Mouse (Mus musculus) fibroblast of lung, adult 2 months (primary cell): ENCODE data around the gene Pi4ka.
"Not testable (repeated sequence)": the region's sequence is repeated elsewhere in the genome, so short reads cannot be mapped to it uniquely, and the experiment has no call there.

Experiments
- DNase-seq: peaks from one replicate; pipeline ENCODE4 v3.0.0-alpha.2; 2011; ENCODE audit warnings: low read depth

Gene Pi4ka

DNA sequence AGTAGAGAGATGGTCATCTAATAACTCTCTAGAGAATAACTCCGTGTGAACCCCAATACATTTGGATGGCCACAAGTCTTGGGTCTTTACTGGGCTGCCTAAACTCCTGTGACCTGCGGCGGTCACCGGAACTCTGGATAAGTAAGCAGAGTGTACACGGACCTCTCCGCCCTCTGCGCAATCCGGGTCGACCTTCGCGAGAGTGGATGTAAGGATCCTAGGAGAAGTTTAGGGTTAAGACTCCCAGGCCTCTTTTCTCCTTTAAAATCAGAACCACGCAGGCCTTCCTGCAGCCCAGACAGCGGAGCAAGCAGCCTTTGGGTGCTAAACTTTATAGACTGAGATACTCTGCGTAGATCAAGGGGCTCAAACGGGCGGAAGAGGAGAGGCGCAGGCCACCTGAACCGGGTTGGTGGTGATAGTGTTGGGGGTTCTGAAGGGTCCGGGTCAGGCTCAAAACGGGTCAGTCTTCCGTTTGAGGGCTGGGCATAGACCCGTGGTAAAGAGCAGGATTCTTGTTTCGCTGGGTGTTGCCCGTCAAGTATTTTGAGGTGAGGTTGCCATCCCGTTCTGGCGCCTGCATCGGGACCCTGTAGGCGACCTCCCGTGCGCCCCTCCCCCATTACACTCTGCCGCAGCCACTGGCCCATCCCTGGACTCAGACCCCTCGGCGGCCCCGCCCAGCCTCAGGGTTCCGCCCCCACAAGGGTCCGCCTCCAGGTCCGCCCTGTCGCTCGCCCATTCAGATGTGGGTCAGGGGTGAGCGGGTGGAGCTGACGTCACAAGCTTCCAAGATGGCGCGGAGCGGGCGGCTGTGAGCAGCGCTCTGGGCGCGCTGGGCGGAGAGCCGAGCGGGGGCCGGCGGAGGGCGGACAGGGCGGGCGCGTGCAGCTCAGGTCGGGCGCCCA, 173.1 kb downstream of the Pi4ka start, which contains the start of gene Hic2:
Gene Hic2, plus strand, starts transcription at position 779 of the 908 bp plus-strand sequence.
- DNase-seq, result peak; percentile 65

GRCm38 (mm10) chr16:17231523-17231922, 174.6 kb downstream of the Pi4ka start:
- DNase-seq, result not testable (repeated sequence)
